ENCODE assay signal across 8 mouse cellular contexts in genomic region chr6:108098171-108098845, GRCm38 (mm10). TPM values are rescaled to one million over a fixed set of nuclear protein-coding genes. Genes with fewer than 3 reads are reported as not detected.
DNase-seq lines count a peak whose midpoint lies in the region; ATAC-seq and TF ChIP-seq lines count a peak whose summit lies in the region.

No protein-coding gene starts in this region.

- H3K4me3 ChIP-seq in left cerebral cortex, adult 2 months = 0 out of 2 replicates have a peak overlapping the region, but pooled peaks have one; percentile 1

- peak; percentile 84 for TF ChIP-seq CTCF in left cerebral cortex, adult 2 months (IDR thresholded peaks at IDR 0.05)

- no peak overlapping the region for H3K27ac ChIP-seq in left cerebral cortex, adult 2 months

- peak; percentile 98 for ATAC-seq in megakaryocyte-erythroid progenitor cell, adult 5-6 weeks (replicated peaks; ENCODE audit: low FRiP score, low TSS enrichment, poor library complexity, severe bottlenecking)

- DNase-seq in NIH3T3 (ENCODE audit: low read depth) = peak; percentile 93
- DNase-seq in cerebellum, postnatal 14 days = peak; percentile 70 to 73
- peak; percentile 44 for DNase-seq in gastrocnemius, postnatal 14 days
- DNase-seq in induced T-regulatory cell, adult 2 months (ENCODE audit: low read depth) = peak; percentile 91
- DNase-seq in left cerebral cortex, adult 2 months (ENCODE audit: extremely low spot score in 1 of 2, low spot score in 2 of 2) = peak; percentile 24 to 43
- DNase-seq in right cerebral cortex, postnatal 10 days (ENCODE audit: low spot score in 2 of 2) = peak; percentile 54 to 64
- DNase-seq in urinary bladder, postnatal 4 days (ENCODE audit: low spot score in 2 of 2) = peak; percentile 39 to 67

- intact Hi-C loops in gastrocnemius, postnatal 14 days (cut with DNase I; ENCODE audit: low total_unique reads) = loop anchor here (5.0 kb wide), 1 partner anchor 309 kb away; no protein-coding TSS in a partner anchor
- intact Hi-C loops in left cerebral cortex, adult 2 months (cut with DNase I) = loop anchor here (1.0 to 5.0 kb wide), 4 partner anchors 114 to 639 kb away; partner anchors contain the start of gene Itpr1

RNA-seq across cellular contexts. Expression of gene Setmar, which starts 33.5 kb away (rescaled TPM):
- 1 to 10 TPM; 3.7 to 4.0 TPM for total RNA-seq in gastrocnemius, postnatal 14 days (2021)
- total RNA-seq in left cerebral cortex, adult 2 months (2021) = 10 to 100 TPM in 1 of 2 experiments, 1 to 10 TPM in 1; 9.0 to 11.2 TPM
- 2.3 and 6.2 TPM in 2 replicates for total RNA-seq in megakaryocyte-erythroid progenitor cell, adult 5-6 weeks (2014; fragmentation: Nextera tagmentation)
- total RNA-seq in megakaryocyte-erythroid progenitor cell, adult 5-6 weeks (2017) = 4.8 and 5.0 TPM in 2 replicates

Comparison
In these comparisons a context has a peak if more than half of its experiments do, and no peak if none do; other contexts are left out.
1. DNase-seq: peak in every context shown above with its lines; median percentile 93 in NIH3T3; 91 in induced T-regulatory cell, adult 2 months; 72 in cerebellum, postnatal 14 days; 59 in right cerebral cortex, postnatal 10 days; 53 in urinary bladder, postnatal 4 days; 44 in gastrocnemius, postnatal 14 days; 34 in left cerebral cortex, adult 2 months.